Mouse (Mus musculus) gastrocnemius, adult 2 months (tissue): ENCODE measurements around the gene Olfr675. TPM values are rescaled to one million over a fixed set of nuclear protein-coding genes. Genes with fewer than 3 reads are reported as not detected.
"Not testable (repeated sequence)": the region's sequence is repeated elsewhere in the genome, so short reads cannot be mapped to it uniquely, and the experiment has no call there.

Experiments used
- DNase-seq: peaks from one replicate; pipeline ENCODE4 v3.0.0; 2022
- H3K27ac ChIP-seq: fragments of 200-600 bp; 2 replicates; pipeline ENCODE4 v1.8.1; 2022; ENCODE audit warnings: mild to moderate bottlenecking
- H3K4me3 ChIP-seq: fragments of 200-600 bp; 2 replicates; pipeline ENCODE4 v1.8.1; 2022; ENCODE audit warnings: mild to moderate bottlenecking, moderate library complexity
- CTCF ChIP-seq: fragments of 200-600 bp; IDR thresholded peaks from 2 replicates; pipeline ENCODE4 v1.8.1; 2022; ENCODE audit warnings: antibody characterized with exemption, mild to moderate bottlenecking, moderate library complexity
- intact Hi-C: fragments of 180-260 bp; cut with DNase I; formaldehyde crosslinking; loops from one replicate; pipeline ENCODE4 v1.15.1; 2025
- long read RNA-seq, 2 experiments: library from polyadenylated mRNA; stranded (forward); transcript quantifications; one replicate each; pipeline ENCODE4 v2.0.0; 2021
- total RNA-seq, 2 experiments: library from RNA; stranded (reverse); gene quantifications; 2 replicates each; pipeline ENCODE4 v1.2.3; 2021

The Olfr675 gene
- not detected for total RNA-seq
- long read RNA-seq, experiment 1, result 0 reads
- long read RNA-seq, experiment 2, result 0 reads

DNA sequence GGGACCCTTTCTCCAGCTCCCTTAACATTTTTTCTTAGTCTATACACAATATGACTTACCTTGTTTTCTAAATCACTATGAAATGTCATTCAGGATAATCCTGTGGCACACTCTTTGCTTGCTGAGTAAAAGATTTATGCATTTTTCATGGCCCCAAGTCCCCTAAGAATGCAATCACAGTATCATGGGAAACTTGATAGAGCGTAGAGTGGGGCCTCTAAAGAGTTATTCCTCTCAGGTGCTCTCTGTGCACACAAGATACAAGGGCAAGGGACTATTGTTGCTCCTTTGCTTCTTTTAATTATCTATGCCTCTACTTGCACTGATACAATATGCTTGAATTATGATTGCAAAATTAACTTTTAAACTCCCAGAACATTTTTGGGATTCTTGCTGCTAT lies at the start of gene Olfr675:
TSS of gene Olfr675 (minus strand) at position 101 of the 400 bp plus-strand sequence.
- intact Hi-C loops, result no loop called here
- TF ChIP-seq CTCF, result no peak
- Histone ChIP-seq H3K4me3 (no peak within 1 kb of the TSS), H3K27ac (no peak within 1 kb of the TSS)
- no peak for DNase-seq

- no peak within 1 kb of the TSS for H3K4me3 ChIP-seq
- TF ChIP-seq CTCF, result no peak
- H3K27ac ChIP-seq, result no peak within 1 kb of the TSS
- intact Hi-C loops, result no loop called here
- DNase-seq, result no peak
These were observed 35.9 kb upstream of the Olfr675 start, which contains the start of gene Olfr678 for GRCm38 (mm10) chr7:105064175-105064574. Olfr678 (plus strand) TSS chr7:105064475.

DNA sequence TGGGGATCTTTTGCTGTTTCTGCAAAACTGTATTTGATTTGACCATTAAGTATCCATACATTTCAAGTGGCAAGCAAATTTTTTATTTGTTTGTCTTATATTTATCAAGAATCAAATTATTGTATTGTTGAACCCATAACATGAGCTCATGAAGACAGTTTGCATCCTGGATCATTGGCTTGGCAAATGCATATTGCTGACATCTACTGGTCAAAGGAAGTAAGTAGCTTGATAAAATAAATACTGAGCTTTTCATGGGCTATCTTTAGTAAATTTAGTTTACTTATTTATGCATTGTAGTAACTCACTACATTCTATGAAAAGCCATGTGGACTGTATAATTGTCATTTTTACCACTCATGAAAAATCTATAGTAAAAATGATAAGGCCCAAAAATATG lies 30.7 kb upstream of the Olfr675 start:
- H3K4me3 ChIP-seq, result no peak overlapping the region
- no peak for TF ChIP-seq CTCF
- intact Hi-C loops, result no loop called here
- no peak for DNase-seq
- no peak overlapping the region for H3K27ac ChIP-seq

DNA sequence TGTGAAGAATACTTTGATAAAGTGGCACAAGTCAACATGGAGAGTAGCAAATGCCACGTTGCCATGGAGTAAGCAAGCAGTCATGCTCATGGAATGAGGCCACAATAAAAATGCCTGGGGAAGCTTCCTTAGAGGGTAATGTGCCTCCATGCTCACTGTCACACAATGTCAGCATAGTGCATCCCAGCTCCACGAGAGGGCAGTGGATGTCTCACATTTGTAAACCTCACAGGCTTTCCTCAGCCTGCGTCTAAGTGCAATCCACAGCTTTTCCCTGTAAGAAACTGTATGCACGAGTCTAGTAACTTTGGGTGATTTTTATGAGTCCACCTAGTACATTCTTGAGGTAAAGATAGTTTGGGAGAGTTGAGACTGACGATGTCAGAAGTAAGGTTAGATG lies 5.6 kb upstream of the Olfr675 start:
- intact Hi-C loops, H3K27ac ChIP-seq, H3K4me3 ChIP-seq, DNase-seq: not testable (repeated sequence)

- no peak for TF ChIP-seq CTCF
- intact Hi-C loops, result no loop called here
- H3K27ac ChIP-seq, result no peak within 1 kb of the TSS
- H3K4me3 ChIP-seq, result no peak within 1 kb of the TSS
- DNase-seq, result no peak
These were observed 4.1 kb upstream of the Olfr675 start, which contains the start of gene Olfr676 for GRCm38 (mm10) chr7:105032398-105032797. Olfr676 (plus strand) TSS chr7:105032698.

- no peak overlapping the region for H3K27ac ChIP-seq
- intact Hi-C loops, result no loop called here
- H3K4me3 ChIP-seq, result no peak overlapping the region
- no peak for DNase-seq
- TF ChIP-seq CTCF, result no peak
These were observed 5.7 kb downstream of the Olfr675 start for GRCm38 (mm10) chr7:105022530-105022929.

GRCm38 (mm10) chr7:105001929-105002328 lies 26.3 kb downstream of the Olfr675 start, which contains the start of gene Olfr672:
Olfr672 (minus strand) TSS chr7:105002029.
- intact Hi-C loops, result no loop called here
- H3K4me3 ChIP-seq, result no peak within 1 kb of the TSS
- no peak within 1 kb of the TSS for H3K27ac ChIP-seq
- DNase-seq, result no peak
- TF ChIP-seq CTCF, result no peak

DNA sequence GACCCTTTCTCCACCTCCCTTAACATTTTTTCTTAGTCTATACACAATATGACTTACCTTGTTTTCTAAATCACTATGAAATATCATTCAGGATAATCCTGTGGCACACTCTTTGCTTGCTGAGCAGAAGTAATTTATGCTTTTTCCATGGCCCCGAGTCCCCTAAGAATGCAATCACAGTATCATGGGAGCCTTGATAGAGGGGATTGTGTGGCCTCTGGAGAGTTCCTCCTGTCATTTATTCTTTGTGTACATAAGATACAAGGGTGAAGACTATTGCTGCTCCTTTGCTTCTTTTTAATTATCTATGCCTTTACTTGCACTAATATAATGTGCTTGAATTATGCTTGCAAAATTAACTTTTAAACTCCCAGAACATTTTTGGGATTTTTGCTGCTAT lies 49.2 kb downstream of the Olfr675 start, which contains the start of gene Olfr671:
TSS of gene Olfr671 (minus strand) at position 101 of the 400 bp plus-strand sequence.
- Histone ChIP-seq H3K27ac (no peak within 1 kb of the TSS), H3K4me3 (no peak within 1 kb of the TSS)
- DNase-seq, result no peak
- no peak for TF ChIP-seq CTCF
- intact Hi-C loops, result no loop called here

DNA sequence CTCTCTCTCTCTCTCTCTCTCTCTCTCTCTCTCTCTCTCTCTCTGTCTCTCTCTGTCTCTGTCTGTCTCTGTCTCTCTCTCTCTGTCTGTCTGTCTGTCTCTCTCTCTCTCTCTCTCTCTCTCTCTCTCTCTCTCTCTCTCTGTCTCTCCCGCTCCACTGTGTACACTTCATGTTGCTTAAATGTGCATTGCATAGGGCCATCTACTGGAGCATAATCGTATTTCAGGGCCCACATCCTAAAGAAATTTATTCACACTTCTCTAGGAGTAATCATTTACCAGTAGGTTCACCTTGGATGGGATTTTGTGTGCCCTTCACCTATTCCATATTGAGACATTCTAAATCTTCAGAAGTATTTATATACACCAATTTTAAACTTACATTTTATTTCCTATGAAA lies 55.8 kb downstream of the Olfr675 start:
- H3K27ac ChIP-seq, H3K4me3 ChIP-seq, DNase-seq, intact Hi-C loops: not testable (repeated sequence)

Other genes starting within 250 kb of the Olfr675 start
- gene Usp17lb, start 185.9 kb downstream of the Olfr675 start, total RNA-seq, result not detected
- not detected for gene Usp17la, start 171.5 kb downstream of the Olfr675 start, total RNA-seq
- gene Olfr665, start 150.4 kb downstream of the Olfr675 start, total RNA-seq, result not detected
- gene Olfr666, start 132.5 kb downstream of the Olfr675 start, total RNA-seq, result not detected
- not detected for gene Olfr667, start 107.0 kb downstream of the Olfr675 start, total RNA-seq
- gene Olfr668, start 100.4 kb downstream of the Olfr675 start, total RNA-seq, result not detected
- gene Olfr669, start 94.2 kb downstream of the Olfr675 start, total RNA-seq, result not detected
- gene Olfr670, start 65.8 kb downstream of the Olfr675 start, total RNA-seq, result not detected
- not detected for gene Olfr671, start 49.3 kb downstream of the Olfr675 start, total RNA-seq
- gene Olfr672, start 26.4 kb downstream of the Olfr675 start, total RNA-seq, result not detected
- gene Olfr676, start 4.2 kb upstream of the Olfr675 start, total RNA-seq, result not detected
- not detected for gene Olfr677, start 22.9 kb upstream of the Olfr675 start, total RNA-seq
- gene Olfr678, start 36.0 kb upstream of the Olfr675 start, total RNA-seq, result not detected
- gene Olfr679, start 52.7 kb upstream of the Olfr675 start, total RNA-seq, result not detected
- not detected for gene Olfr680-ps1, start 64.4 kb upstream of the Olfr675 start, total RNA-seq
- not detected for gene Olfr681, start 88.4 kb upstream of the Olfr675 start, total RNA-seq
- gene Olfr683, start 118.6 kb upstream of the Olfr675 start, total RNA-seq, result not detected
- gene Olfr684, start 135.2 kb upstream of the Olfr675 start, total RNA-seq, result not detected
- gene Olfr685, start 157.6 kb upstream of the Olfr675 start, total RNA-seq, result not detected
- gene Olfr686, start 179.0 kb upstream of the Olfr675 start, total RNA-seq, result not detected